Mouse (Mus musculus): ENCODE data around the gene Stxbp6.

The Stxbp6 gene

DNA sequence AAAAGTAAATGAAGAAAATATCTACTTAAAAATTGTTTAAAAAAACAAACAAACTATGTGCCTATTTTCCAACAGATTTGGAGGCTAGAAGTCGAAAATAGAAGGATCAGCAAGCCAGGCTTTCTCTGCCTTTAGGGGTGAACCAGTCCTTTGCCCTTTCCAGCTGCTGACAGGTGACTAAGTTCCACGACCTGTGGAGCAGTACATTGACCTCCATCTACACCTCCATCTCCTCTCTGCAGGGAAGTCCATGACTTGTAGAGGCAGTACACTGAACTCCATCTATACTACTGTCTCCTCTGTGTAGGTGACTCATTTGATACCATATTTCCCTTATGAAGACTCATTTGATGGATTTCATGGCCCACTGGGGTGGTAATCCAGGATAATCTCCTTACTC, 78.2 kb downstream of the Stxbp6 start:
- no peak for DNase-seq (ENCODE audit: low spot score)

DNA sequence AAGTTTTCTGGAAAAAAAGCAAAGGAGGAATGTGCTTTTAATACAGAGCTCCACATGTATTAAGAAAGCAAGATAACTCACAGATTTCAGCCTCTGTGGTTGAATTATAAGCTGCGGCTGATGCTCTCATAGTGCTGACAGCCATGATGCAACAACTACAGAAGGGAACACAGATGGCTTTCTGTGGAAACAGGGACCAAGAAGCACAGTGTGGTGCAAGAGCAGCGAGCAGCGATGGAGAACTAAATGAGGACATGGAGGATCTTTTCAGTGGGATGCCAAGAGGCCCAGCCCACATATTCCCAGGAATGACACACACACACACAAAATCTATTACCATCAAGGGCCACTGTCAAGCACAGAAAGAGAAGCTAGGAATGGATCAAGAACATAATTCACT, 81.1 kb downstream of the Stxbp6 start:
- no peak for DNase-seq (ENCODE audit: low spot score)

DNA sequence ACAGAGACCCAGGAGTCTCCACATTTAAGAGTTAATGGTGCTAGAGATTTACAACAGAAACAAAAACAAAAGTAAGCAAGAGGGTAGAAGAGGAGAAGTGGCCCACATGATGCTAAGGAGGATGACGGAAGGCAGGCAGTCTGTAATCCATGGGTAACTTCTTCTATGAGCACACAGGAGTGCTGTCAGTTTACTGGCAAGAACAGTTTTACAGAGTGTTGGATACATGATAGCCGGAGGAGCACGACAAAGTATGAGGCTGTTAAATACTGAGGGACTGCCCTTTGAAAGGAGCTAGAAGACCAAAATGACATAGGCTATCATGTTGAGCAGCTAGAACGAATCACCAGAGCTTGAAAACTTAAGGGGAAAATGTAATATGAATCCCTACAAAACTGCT, 81.7 kb downstream of the Stxbp6 start:
- no peak for DNase-seq (ENCODE audit: low spot score)

DNA sequence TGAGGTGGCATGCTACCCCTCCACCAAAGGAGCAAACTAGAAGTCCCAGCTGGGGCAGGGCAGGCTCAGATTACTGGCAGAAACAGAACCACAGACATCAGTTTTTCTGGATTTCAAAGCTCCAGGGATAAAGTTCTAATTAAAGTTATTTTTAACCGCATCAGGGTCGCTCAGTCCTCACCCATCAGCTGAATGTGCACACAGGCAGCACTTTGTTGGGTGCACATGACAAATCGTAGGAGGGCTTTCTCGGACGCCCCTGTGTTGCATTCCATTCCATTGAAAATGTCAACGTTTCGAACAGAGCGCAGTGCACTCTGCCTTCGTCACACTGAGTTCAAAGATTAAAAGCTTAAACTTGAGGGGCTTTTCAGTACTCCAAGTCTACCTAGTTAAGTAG, 84.1 kb downstream of the Stxbp6 start:
- no peak for DNase-seq (ENCODE audit: low spot score)

DNA sequence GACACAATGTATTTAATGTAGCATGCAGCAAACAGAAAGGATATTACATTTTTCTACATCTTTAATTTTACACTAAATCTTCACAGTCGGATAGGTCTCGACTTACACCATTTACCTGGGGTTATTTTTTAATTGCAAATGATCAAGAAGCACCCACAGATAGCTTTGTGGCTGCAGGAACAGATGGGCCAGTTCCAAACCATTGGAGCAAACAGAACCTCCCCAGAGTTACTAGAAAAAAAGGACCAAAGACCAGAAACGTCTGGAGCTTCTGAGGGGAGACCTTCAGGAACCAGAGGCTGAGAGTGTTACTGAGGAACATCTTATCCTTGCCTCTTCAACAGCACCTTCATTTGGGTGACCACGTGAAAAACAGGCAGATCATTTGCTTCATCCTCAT, 85.5 kb downstream of the Stxbp6 start:
- DNase-seq (ENCODE audit: low spot score), result no peak

DNA sequence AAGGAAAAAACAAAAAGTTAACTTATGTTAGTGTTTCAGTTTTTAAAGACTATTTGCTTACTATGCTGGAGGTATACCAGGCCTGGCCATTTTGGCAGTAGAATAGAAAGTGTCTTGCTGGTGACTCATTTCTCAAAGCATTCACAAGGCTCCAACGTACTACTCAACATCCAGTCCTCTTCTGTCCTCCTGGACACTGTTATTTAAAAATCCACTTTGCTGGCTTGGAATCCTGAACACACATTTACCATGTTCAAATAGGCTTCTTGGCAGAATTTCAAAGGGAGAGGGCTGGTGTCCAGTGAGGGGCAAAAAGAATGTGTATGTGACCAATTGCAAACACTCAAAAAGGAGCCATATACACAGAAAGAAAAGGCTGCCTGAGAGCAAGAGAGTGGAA, 86.7 kb downstream of the Stxbp6 start:
- DNase-seq (ENCODE audit: low spot score), result no peak

DNA sequence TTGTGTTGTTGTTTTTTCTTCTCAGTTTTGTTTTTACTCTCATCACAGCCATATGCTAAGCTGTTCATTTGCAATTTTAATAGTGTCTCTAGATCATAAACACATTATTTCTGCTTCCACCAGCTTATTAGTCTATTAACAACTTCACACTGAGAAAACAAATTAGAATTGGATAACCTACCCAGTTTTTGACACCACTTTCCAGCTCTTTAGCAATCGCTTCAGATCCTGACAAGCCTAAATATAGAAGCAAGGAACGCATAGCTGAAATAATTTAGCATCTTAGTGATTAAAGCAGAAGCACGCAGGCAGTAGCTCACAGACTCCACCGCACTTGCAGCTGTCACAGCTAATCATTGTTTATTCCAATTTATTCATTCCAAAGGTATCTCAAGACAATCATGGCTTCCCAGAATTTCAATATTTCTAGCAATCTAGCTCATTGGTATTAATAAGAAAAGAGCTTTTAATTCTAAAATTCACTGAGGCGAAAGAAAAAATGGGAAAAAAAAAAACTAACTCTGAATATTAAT, 95.1 kb downstream of the Stxbp6 start:
- no peak for DNase-seq (ENCODE audit: low spot score)

DNA sequence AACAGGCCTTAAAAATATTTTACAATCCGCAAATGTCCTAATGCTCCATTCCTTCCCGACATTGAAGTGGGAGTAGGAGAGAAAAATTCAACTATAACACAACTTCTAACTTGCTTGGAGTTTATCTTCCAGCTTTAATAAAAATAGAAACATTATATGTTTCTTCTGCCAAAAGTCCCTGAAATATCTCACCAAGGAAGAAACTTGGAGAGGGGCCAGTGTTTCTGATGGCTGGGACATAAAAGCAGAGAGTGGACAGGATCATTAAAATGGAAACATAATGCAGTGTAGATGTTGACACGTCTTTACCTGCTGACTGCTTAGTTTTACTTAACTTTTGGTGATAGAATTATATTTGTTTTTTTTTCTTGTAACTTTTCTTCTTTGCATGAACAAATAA, 99.2 kb downstream of the Stxbp6 start:
- no peak for DNase-seq (ENCODE audit: low spot score)

DNA sequence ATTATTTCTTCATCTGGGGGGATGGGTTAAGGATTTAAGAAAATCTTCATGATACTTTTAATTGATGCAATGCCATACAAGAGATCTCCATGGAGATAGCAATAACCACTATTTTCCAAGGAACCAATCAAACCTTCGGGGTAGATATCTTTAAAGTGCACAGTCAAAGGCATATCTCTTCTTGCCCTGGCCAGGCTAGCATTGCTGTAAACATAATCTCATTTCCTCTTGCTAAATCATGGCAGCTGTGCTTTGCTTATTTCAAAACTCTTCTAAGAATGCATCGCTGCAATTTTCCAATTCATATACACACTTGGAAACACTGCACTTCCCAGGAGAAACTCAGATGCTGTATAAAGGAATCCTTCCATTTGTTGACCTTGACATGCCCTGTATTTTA, 103.0 kb downstream of the Stxbp6 start:
- no peak for DNase-seq (ENCODE audit: low spot score)

DNA sequence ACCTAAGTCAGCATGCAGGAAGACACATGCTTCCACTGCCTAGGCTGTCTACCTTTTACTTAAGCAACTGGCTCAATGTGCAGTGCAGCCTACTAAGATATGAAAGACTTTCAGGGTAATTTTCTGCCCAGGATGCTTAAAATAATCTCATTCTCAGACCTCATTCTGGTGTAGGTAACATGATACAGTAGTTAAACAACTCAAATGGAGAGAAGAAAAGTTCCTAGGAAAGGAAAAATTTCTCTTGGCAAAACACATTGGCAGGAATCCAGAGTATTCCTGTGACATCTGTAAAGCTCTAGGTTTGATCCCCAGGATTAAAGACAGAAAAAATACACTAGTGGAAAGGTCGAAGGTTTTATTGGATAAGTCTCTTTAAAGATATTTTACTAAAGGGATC, 107.1 kb downstream of the Stxbp6 start:
- no peak for DNase-seq (ENCODE audit: low spot score)

DNA sequence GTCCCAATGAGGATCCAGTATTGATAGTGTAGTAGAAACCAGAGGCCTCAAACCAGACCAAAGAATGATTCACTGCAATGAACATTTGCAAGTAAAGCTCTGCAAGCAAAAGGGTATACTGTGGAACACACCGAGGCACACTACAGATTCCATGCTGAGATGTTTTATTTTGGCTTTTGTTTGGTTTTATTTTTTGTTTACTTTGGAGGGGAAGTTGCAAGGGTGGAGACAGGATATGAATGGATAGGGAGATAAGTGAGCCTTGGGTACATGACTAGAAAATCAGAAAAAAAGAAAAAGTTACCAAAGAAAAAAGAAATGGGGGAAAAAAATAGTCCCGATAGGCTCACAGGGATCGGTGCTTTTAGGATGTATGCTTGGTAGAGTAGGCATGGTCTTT, 117.0 kb downstream of the Stxbp6 start:
- no peak for DNase-seq (ENCODE audit: low spot score)

DNA sequence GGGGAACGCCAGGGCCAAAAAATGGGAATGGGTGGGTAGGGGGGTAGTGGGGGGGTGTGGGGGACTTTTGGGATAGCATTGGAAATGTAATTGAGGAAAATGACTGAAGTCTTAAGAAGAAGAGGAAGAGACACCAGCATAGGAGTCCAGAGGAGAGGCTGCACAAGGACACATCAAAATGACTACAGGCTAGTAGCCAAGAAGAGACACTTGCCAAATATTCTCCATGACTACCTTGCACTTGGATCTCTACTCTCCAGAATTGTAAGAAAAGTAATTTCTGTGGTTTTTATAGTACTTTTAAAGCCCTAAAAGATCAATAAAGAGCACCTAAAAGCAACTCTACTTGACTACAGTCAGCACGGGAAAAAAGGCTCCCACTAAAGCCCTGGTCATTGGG, 121.4 kb downstream of the Stxbp6 start:
- DNase-seq (ENCODE audit: low spot score), result no peak

DNA sequence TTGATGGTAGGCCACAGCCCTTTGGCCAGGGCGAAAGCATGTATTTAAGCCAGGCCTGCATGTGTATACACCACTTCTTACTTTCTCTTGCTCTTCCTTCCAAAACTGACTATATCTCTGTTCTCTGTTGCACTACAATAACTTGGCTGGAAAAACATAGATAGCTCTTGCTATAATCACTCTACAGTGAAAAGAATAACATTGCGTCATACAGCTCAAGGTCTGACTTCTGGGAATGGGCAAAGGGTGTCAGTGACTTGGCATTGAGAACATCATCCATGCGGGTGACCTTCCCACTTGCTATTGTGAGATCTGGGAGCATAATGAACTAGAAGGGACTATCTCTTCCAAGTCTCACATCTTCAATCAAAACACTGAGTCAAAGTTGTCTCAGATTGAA, 122.4 kb downstream of the Stxbp6 start:
- no peak for DNase-seq (ENCODE audit: low spot score)

DNA sequence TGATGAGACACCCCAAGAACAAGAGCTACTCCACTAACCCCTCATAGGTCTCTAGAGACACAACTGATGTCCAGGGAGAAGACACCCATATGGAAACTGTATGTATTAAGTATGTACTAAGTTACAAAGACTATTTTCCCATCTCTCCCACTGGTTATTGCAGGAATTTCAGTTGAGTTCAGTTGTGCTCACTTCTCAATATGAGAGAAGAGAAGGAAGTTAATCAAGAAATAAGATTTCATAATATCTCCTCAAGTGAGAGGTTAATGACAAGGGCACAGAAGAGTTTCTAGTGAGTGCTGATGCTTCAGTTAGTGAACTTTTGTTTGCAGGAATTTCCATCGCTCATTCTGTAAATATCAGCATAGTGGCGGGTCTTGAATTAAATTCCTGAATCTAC, 124.0 kb downstream of the Stxbp6 start:
- DNase-seq (ENCODE audit: low spot score), result no peak

DNA sequence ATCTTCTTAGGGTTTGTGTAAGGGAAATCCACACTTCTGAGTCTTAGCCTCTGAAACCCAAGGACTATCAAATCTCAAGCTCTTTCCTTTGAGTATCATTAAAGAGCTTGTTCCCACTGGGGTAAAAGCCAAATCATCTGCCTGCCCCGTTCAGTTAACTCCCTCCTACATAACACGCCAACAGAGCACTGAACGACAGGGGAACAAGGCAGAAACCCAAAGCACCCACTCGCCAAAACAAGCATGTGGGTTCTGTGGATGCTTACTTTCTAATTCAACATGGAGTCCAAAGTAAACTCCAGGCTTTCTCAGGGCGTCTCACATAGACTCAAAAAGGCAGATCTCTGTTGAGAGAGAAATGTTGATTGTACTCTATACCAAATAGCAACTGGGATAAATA, 126.7 kb downstream of the Stxbp6 start:
- no peak for DNase-seq (ENCODE audit: low spot score)

DNA sequence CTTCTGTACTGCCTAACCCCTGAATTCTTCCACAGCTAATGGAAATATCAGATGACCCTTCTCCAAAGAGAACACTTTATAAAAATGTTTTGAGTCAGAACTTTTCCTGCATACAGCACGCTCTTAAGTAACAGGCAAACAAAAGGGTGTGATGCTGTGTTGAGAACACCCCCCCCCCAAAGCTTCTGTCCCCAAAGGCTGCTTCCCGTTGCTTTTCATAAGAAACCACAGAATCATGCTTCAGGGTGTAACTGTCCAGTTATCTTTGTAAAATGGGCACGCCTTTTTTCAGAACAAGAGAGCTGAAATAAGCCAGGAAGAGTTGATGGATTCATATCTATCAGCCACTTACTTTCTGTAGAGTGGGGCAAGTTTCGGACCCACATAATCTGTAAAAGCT, 134.2 kb downstream of the Stxbp6 start:
- no peak for DNase-seq (ENCODE audit: low spot score)

DNA sequence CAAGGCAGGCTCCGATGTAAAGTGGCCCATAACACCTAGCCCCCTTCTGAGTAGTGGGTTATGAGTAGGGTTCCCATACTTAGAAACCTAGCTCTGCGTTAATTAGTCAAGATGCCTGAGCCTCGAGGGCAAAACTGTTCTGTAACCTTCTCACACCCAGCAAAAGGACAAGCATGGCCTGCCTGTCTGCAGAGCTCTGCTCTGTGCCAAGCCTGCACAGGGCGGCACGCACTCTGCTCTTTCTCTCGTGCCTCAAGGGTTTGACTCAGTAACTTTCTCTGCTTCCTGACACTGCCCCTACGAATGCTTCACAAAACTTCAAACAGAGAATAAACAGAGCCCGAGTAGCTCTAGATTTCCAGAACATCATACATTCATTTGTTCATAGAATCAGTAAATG, 135.4 kb downstream of the Stxbp6 start:
- no peak for DNase-seq (ENCODE audit: low spot score)

DNA sequence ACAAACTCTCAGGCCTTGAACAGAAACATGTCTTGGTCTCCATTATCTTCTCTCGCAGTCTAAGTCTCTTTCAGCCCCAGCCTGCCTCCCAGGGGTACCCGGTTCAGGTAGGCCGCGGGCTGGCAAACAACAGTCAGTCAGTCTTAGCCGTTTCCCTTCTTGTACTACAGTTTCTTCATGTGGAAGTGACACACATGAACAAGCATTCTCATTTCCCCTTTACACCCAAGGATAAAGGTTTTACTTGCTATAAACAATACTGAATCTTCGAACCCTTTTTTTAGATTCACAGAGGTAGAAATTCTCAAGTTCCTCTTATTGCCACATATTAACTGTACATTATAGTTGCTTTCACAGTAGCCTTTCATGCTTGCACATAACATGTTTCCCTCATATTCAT, 141.6 kb downstream of the Stxbp6 start:
- no peak for DNase-seq (ENCODE audit: low spot score)

DNA sequence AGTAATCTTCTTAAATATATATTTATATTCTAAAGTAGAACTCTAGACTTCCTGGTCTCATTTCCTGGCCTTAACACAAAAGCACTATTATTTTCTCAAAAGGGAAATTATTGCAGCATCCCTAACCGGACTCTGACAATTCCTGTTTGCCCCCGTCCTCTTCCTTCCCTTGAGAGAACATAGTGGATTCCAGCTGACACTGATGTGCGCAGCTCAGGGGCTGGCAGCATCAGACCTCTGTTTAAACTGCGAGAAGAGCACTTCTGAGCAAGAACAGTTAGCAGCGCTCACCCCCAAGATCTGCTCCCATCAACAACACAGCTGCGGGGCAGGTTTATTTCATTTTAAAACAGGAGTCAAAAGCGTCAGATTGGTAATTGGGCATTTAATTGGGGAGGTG, 142.8 kb downstream of the Stxbp6 start:
- DNase-seq (ENCODE audit: low spot score), result no peak

DNA sequence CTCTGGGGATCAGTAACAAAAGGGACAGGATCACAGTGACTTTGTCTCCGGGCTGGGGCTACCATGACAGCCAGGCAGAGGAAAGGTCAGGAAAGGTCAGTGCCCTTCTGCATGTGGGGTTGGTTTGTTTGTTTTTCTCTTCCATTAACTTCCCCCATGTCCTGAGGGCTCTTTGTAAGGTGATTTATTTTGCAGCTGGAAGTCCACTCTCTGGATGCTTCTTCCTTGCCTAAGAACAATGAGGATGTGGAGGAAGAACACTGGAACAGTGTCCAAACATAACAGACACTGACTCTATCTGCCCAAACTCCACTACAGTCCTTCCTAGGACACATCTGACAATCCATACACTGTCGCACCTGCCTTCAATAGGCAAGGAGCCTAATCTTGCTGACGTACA, 146.1 kb downstream of the Stxbp6 start:
- DNase-seq (ENCODE audit: low spot score), result no peak

DNA sequence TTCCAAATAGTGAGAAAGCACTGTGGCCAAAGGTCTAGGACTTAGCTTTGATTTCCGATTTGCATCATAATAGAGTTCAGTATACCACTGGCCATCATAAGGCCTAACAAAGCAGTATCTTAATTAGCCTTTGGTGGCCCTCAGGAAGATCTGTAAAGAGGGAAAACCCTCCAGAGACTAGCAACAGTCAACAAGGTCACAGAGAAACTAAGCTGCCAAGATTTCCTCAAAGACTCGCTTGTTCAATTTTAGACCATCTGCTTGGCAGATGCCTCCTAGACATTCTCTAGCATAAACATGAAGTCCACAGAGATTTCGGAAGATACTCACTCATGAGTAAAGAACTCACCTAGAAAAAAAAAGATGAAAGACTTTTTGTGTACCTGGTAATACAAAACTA, 148.6 kb downstream of the Stxbp6 start:
- no peak for DNase-seq (ENCODE audit: low spot score)

DNA sequence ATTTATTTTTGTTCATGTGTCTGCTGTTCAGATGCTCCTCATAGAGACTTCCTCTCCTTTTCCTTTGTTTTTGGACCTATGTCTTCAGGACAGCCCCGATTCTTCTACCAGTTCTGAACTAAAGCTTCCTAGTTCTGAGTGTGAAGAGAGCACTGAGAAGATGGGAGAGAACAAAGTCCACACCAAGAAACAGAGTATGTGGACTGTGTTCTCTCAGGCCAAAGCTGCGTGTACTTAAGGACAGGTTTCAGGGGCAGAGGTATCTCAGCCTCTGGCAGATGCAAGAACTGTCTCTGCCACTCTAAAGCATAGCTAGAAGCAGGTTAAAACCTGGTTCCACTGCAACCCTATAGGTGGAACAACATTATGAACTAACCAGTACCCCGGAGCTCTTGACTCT, 151.2 kb downstream of the Stxbp6 start:
- no peak for DNase-seq (ENCODE audit: low spot score)

DNA sequence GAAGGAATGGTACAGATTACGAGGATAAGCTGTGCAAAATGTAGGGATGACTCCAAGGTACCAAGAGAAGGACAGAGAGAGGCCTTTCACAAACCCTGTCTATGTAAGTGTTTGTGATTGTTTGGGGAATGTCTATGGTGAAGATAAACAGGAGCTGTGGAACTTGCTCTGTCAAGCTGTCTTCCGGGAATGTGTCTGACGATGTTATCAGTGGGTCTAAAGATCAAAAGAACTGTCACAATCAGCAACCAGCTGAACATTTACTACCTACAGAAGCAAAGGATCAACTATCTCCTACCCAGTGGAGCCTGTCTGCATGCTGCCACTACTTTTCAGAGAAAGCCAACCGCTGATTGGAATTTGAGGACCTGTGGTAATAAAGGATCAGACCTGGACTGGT, 152.3 kb downstream of the Stxbp6 start:
- no peak for DNase-seq (ENCODE audit: low spot score)

DNA sequence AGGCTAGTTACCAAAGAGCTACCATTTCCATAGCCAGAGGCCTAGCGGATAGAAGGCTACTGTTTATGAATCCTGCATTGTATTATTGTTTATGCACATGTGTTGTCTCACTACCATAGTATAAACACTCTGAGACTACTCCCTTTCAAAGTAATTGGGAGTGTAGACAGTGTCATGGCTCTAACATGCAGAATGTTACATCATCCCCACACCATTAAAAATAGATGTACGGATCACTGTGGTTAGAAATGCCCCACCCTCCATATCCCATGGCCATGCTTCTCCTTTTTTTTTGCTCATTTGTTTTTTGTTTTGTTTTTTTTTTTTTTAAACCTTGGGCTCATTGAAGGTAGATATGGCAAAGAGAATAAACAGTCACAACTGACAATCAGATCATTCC, 154.9 kb downstream of the Stxbp6 start:
- no peak for DNase-seq (ENCODE audit: low spot score)

DNA sequence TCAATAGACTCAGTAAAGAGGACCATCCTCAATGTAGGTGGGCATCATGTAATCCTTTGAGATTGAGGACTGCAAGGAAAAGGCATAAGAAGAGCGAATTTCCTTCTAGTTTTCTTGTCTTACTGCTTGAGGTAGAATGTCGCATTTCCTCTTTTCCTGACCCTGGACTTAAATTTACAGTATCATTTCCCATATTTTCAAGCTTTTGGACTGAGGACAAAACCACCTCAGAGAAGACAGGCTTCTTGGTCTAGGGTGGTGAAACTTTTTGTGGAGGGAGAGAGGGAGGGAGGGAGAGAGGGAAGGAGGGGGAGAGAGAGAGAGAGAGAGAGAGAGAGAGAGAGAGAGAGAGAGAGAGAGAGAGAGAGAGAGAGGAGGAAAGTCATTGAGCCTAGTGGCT, 155.6 kb downstream of the Stxbp6 start:
- no peak for DNase-seq (ENCODE audit: low spot score)

Measured in urinary bladder, postnatal 25 days (tissue).